Mouse (Mus musculus): ENCODE data around the gene Gpnmb. TPM values are rescaled to one million over a fixed set of nuclear protein-coding genes. Genes with fewer than 3 reads are reported as not detected.

Gene Gpnmb
- polyA plus RNA-seq, 1 experiment from 2014 or later: 46,211 TPM

GRCm38 (mm10) chr6:49047848-49048247 lies 11.5 kb downstream of the Gpnmb start:
- peaks cover 100% of the 10 kb centered on the region for H3K79me2 ChIP-seq (ENCODE audit: inconsistent target)
- no peak overlapping the region for H3K27ac ChIP-seq
- H3K4me3 ChIP-seq (ENCODE audit: inconsistent target): no peak overlapping the region
- 76% methylated on average over 10 of the region's 10 CpGs for WGBS (ENCODE audit: missing documents)
- H3K36me3 ChIP-seq (ENCODE audit: inconsistent target): peaks cover 99% of the 10 kb centered on the region

- 100% methylated on average over 7 of the region's 10 CpGs for WGBS (ENCODE audit: missing documents)
- Histone ChIP-seq H3K4me3 (ENCODE audit: inconsistent target) (no peak overlapping the region), H3K36me3 (ENCODE audit: inconsistent target) (peaks cover 99% of the 10 kb centered on the region), H3K27ac (no peak overlapping the region), H3K79me2 (ENCODE audit: inconsistent target) (peaks cover 100% of the 10 kb centered on the region)
Observed at GRCm38 (mm10) chr6:49048395-49048794, 12.0 kb downstream of the Gpnmb start.

- 26% methylated on average over 9 of the region's 11 CpGs for WGBS (ENCODE audit: missing documents)
- no peak overlapping the region for H3K27ac ChIP-seq
- H3K4me3 ChIP-seq (ENCODE audit: inconsistent target): no peak overlapping the region
- peaks cover 95% of the 10 kb centered on the region for H3K36me3 ChIP-seq (ENCODE audit: inconsistent target)
- peaks cover 99% of the 10 kb centered on the region for H3K79me2 ChIP-seq (ENCODE audit: inconsistent target)
Observed at GRCm38 (mm10) chr6:49050677-49051410, 14.5 kb downstream of the Gpnmb start.

GRCm38 (mm10) chr6:49052191-49052590 lies 15.8 kb downstream of the Gpnmb start:
- no peak overlapping the region for H3K27ac ChIP-seq
- WGBS (ENCODE audit: missing documents): 42% methylated on average over 5 of the region's 5 CpGs
- H3K4me3 ChIP-seq (ENCODE audit: inconsistent target): no peak overlapping the region
- H3K79me2 ChIP-seq (ENCODE audit: inconsistent target): peaks cover 95% of the 10 kb centered on the region
- peaks cover 95% of the 10 kb centered on the region for H3K36me3 ChIP-seq (ENCODE audit: inconsistent target)

GRCm38 (mm10) chr6:49055256-49055733 lies 18.9 kb downstream of the Gpnmb start:
- 84% methylated on average over 7 of the region's 7 CpGs for WGBS (ENCODE audit: missing documents)

GRCm38 (mm10) chr6:49056009-49056408 lies 19.7 kb downstream of the Gpnmb start:
- WGBS (ENCODE audit: missing documents): 97% methylated on average over 9 of the region's 9 CpGs
- H3K4me3 ChIP-seq (ENCODE audit: inconsistent target): no peak overlapping the region
- no peak overlapping the region for H3K27ac ChIP-seq
- peaks cover 85% of the 10 kb centered on the region for H3K36me3 ChIP-seq (ENCODE audit: inconsistent target)
- peaks cover 60% of the 10 kb centered on the region for H3K79me2 ChIP-seq (ENCODE audit: inconsistent target)

More at GRCm38 (mm10) chr6:49055256-49055733, 18.9 kb downstream of the Gpnmb start:
- Histone ChIP-seq H3K4me3 (ENCODE audit: inconsistent target) (no peak overlapping the region), H3K79me2 (ENCODE audit: inconsistent target) (peaks cover 67% of the 10 kb centered on the region), H3K27ac (no peak overlapping the region), H3K36me3 (ENCODE audit: inconsistent target) (peaks cover 92% of the 10 kb centered on the region)

GRCm38 (mm10) chr6:49057053-49058021 lies 21.0 kb downstream of the Gpnmb start:
- 46% methylated on average over 8 of the region's 8 CpGs for WGBS (ENCODE audit: missing documents)
- no peak overlapping the region for H3K4me3 ChIP-seq (ENCODE audit: inconsistent target)
- peaks cover 72% of the 10 kb centered on the region for H3K36me3 ChIP-seq (ENCODE audit: inconsistent target)
- H3K79me2 ChIP-seq (ENCODE audit: inconsistent target): peaks cover 47% of the 10 kb centered on the region; the same call in 1 of the 2 replicates
- no peak overlapping the region for H3K27ac ChIP-seq

- no peaks in the 10 kb centered on the region for H3K79me2 ChIP-seq (ENCODE audit: inconsistent target)
- WGBS (ENCODE audit: missing documents): 68% methylated on average over 3 of the region's 4 CpGs
Observed at GRCm38 (mm10) chr6:49068361-49068760, 32.0 kb downstream of the Gpnmb start.

GRCm38 (mm10) chr6:49073304-49074116 lies 37.2 kb downstream of the Gpnmb start, which contains the start of gene Malsu1:
Gene Malsu1, plus strand, starts transcription at chr6:49073795.
- Histone ChIP-seq H3K4me3 (ENCODE audit: inconsistent target) (peak within 1 kb of the TSS; percentile 78), H3K79me2 (ENCODE audit: inconsistent target) (peaks cover 46% of the 10 kb centered on the region), H3K36me3 (ENCODE audit: inconsistent target) (0 out of 2 replicates have a peak, but pooled peaks cover 3% of the 10 kb centered on the region), H3K27ac (peak within 1 kb of the TSS; percentile 31)
- WGBS (ENCODE audit: missing documents): 1% methylated on average over 49 of the region's 49 CpGs

More at GRCm38 (mm10) chr6:49068361-49068760, 32.0 kb downstream of the Gpnmb start:
- H3K36me3 ChIP-seq (ENCODE audit: inconsistent target): 0 out of 2 replicates have a peak, but pooled peaks cover 3% of the 10 kb centered on the region
- no peak overlapping the region for H3K4me3 ChIP-seq (ENCODE audit: inconsistent target)
- no peak overlapping the region for H3K27ac ChIP-seq

GRCm38 (mm10) chr6:49074117-49074490 lies 37.8 kb downstream of the Gpnmb start:
- Histone ChIP-seq H3K4me3 (ENCODE audit: inconsistent target) (peak overlapping the region; percentile 78), H3K36me3 (ENCODE audit: inconsistent target) (0 out of 2 replicates have a peak, but pooled peaks cover 2% of the 10 kb centered on the region), H3K79me2 (ENCODE audit: inconsistent target) (peaks cover 52% of the 10 kb centered on the region), H3K27ac (peak overlapping the region; percentile 24; the same call in 1 of the 2 replicates)
- WGBS (ENCODE audit: missing documents): under 1% methylated on average over 19 of the region's 19 CpGs

GRCm38 (mm10) chr6:49077894-49078293 lies 41.5 kb downstream of the Gpnmb start:
- H3K27ac ChIP-seq: no peak overlapping the region
- peaks cover 10% of the 10 kb centered on the region; the same call in 1 of the 2 replicates for H3K36me3 ChIP-seq (ENCODE audit: inconsistent target)
- H3K4me3 ChIP-seq (ENCODE audit: inconsistent target): no peak overlapping the region
- WGBS (ENCODE audit: missing documents): 86% methylated on average over 2 of the region's 2 CpGs
- peaks cover 81% of the 10 kb centered on the region for H3K79me2 ChIP-seq (ENCODE audit: inconsistent target)

- WGBS (ENCODE audit: missing documents): 82% methylated on average over 1 of the region's 1 CpGs
- Histone ChIP-seq H3K79me2 (ENCODE audit: inconsistent target) (peaks cover 77% of the 10 kb centered on the region), H3K27ac (no peak overlapping the region), H3K36me3 (ENCODE audit: inconsistent target) (peaks cover 24% of the 10 kb centered on the region), H3K4me3 (ENCODE audit: inconsistent target) (no peak overlapping the region)
Observed at GRCm38 (mm10) chr6:49079313-49079712, 43.0 kb downstream of the Gpnmb start.

GRCm38 (mm10) chr6:49083008-49083407 lies 46.7 kb downstream of the Gpnmb start:
- Histone ChIP-seq H3K4me3 (ENCODE audit: inconsistent target) (no peak overlapping the region), H3K36me3 (ENCODE audit: inconsistent target) (peaks cover 55% of the 10 kb centered on the region), H3K79me2 (ENCODE audit: inconsistent target) (peaks cover 40% of the 10 kb centered on the region), H3K27ac (no peak overlapping the region)
- WGBS (ENCODE audit: missing documents): 97% methylated on average over 4 of the region's 4 CpGs

- H3K36me3 ChIP-seq (ENCODE audit: inconsistent target): peaks cover 3% of the 10 kb centered on the region; the same call in 1 of the 2 replicates
- no peak overlapping the region for H3K4me3 ChIP-seq (ENCODE audit: inconsistent target)
- 89% methylated on average over 10 of the region's 10 CpGs for WGBS (ENCODE audit: missing documents)
- no peaks in the 10 kb centered on the region for H3K79me2 ChIP-seq (ENCODE audit: inconsistent target)
- H3K27ac ChIP-seq: no peak overlapping the region
Observed at GRCm38 (mm10) chr6:49094968-49095367, 58.6 kb downstream of the Gpnmb start.
